Mouse (Mus musculus) induced T-regulatory cell, adult 2 months (primary cell): ENCODE measurements around the gene Smad3.

Experiments
- DNase-seq: peaks from one replicate; pipeline ENCODE4 v3.0.0-alpha.2; 2012; ENCODE audit warnings: low read depth

Smad3 gene

DNA sequence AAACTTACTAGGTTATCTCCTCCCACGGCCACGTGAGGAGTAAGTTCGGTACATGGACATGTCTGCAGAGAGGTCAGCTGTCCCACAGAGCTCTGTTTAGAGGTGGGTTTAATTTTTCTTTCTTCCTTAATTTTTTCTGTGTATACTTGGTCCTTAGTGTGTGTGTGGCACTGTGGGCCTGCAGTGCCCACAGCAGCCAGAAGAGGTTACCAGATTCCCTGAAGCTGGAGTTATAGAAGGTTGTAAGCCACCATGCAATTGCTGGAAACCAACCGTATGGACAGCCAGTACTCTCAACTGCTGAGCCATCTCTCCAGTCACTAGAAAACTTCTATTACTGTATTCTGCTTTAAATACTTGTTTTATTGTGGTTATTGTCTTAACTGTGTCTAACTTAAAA is 125.7 kb downstream of the Smad3 start:
- no peak for DNase-seq

DNA sequence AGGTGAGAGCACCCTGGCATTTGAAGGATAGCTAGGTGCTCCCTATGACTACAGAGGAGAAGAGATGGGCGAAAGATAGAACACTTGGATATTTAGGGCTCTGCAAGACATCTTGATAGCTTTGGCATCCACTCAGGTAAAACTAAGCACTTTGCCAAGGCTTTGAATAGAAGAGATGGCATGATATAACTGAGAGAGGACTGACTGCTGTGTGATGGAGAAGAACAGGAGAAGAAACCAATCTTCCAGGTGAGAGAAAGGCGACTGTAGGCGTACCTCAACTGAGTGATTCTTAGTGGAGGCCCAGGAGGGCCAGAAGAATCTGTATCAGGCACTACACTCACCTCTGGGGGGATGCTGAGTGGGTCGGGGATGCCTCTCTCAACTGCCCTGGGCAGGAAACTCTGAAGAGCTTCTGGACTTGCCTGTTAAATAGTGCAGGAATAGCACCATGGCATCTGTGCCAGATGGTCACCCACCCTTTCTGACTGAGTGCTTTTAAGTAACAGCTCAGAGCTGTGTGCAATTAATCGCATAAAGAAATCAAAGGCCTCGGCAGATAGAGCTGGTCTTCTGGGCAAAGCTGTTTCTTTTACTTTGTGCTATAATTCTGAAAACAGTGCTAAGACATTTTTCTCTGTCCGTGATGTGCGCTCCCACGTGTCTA is 132.6 kb downstream of the Smad3 start:
- no peak for DNase-seq

DNA sequence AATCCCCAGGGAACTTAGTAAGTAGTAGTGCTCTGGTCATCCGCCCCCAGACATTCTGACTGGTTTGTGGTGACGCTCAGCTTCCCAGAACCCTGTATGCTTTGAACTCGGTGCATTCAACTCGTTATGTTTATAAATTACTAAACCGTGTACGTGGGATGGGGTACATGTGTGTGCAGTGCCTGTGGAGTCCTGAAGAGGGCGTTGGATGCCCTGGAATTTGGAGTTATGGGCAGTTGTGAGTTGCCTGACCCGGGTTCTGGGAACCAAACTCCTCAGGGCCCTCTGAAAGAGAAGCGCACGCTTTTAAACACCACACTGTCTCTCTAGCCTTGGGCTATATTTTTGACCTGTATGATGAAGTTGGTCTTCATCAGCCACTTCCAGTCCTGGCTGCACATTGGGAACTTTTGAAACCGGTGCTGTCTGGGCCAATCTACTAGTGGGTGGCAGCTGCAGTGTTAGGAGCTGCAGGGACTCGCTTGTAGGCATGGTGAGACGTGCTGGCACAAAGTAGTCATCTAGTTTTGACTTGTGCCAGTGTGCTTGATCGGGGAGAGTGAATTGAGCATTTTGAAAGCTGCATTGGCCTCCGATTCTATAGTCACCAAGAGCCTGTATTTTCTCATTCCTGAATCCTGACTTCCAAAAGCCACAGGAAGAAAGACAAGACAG is 133.8 kb downstream of the Smad3 start:
- no peak for DNase-seq

DNA sequence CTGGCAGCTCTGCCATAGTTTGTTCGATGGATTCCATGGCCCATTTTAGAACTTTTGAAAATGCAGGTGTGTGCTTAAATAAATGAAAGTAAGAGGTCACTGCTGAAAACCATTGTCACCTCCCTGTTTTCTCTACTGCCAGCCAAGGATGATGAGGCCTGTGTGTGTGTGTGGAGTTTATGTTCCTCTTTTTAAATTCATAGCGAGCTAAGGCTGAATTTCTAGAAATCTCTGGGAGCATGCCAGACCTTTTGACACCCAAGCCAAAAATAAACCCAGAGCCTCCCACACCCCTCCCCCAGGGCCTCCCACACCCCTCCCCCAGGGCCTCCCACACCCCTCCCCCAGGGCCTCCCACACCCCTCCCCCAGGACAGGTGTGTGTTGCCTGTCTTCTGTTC is 139.8 kb downstream of the Smad3 start:
- no peak for DNase-seq

DNA sequence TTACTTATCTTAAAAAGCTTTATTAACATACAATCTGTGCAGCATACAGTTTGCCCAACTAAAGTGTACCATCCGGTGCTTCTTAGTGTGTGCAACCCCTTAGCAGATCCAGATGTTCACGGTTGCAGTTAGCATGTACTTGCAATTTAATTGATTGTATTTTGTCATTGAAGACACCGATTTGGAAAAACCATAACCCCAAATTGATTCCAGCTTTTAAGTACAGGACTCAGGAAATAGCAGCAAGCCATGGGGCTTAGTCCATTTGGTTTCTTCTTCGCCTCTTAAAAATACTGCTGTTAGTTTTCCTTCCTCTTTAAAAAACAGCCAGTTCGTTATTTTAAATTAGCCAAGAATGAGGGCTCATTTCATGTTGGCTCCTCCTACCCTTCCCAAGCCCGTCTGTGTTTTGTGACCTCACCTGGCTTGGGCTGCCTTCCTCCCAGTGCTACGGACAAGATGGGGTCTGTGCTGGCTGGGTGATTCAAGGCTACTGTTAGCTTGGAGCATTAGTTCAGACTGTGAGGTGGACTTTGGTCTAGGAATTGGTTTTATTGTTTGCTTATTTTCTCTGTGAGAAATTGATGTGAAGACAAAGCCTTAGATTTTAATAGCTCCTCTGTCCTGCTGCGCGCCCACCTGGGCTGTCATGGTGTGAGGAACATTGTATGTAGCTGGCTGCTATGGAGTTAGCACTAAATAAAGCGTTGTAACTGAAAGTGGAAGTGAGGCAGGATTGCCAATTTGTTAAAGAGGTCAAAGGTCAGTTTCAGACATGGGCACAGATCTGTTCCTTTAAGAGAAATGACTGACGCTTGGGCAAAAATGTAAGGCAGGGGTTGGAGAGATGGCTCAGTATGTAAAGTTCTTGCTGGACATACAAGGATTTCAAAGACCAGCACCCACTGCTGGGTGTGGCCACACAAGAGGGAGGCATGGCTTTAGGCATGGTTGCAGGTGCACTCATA is 143.5 kb downstream of the Smad3 start:
- DNase-seq, result no peak

DNA sequence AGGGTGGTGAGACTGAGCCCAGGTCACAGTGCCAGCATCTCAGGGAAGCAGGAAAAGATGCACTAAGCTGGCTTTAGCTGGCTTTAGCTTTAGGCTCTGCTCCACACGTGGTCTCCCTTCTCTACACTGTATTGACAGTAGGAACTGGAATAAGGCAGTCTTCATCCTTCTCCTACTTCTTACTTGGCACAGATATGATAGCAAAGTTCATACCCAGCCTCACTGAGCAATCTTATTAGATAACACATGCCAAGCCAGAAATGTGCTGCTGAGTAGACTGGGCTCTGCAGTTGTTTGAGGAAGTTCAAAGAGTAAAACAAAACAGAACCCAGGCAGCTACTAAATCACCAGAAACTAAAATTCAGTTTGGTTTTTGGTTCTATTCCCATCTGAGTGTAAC is 144.2 kb downstream of the Smad3 start:
- DNase-seq, result no peak

DNA sequence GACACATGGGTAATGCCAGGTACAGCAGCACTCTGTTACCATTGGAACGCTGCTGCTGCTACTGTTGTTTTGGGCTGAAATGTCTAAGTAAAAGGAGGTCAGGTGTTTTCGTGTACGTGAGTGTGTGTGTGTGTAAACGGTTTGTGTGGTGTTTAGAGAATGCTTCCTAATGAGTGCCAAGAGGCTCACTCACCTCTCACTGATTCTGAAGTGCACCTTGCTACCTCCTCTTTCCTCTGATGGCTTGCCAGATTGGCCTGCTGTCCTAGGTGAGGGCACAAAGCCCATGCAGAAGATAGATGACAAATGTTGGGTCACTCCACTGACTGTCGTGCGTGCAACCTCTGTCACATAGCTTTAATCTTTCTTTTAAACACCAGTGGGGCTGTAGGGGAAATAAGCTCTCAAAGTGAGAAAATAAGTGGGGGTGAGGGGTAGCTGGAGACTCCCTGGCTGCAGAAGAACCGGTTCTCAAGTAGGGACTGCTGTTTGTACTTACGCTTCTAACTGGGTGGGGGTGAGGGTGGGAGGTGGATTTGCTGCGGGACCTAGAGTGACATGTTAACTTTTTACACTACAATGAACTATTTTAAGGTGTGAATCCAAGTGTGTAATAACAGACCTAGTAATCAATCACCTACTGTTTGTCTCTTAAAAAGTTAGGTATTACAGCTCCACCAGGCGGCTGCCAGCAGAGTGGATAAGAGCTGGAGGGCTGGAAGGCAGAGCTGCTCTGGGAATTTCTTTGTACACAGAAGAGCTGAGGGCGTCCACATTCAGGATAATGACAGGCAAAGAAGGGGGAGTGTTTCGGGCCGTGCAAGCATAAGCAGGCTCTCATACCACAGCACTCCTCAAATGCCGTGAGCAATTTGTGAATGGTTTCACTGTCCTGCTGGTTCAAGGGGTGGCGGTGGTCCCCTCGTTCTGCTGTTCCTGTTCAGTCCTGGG is 145.0 kb downstream of the Smad3 start:
- DNase-seq, result no peak

DNA sequence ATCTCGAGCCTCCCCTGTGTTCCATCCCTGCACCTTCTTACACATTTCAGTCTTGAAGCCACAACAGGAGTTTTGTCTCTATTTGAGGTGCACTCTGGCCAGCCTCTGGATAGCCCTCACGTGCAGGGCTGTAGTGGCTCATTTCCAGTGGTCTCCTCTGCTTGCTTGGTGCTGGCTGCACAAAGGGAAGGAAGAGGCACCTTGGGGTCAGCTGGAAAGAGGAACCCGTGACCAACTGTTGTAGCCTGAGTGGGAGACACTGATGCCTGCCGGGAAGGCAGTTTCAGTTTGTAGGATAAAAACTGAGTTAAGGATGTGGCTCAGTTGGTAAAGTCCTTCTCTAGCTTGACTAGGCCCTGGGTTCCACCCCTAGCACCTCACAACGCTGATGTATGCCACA is 145.8 kb downstream of the Smad3 start:
- no peak for DNase-seq

GRCm38 (mm10) chr9:63610841-63611366 is 146.9 kb downstream of the Smad3 start:
- no peak for DNase-seq

- DNase-seq, result peak; percentile 14
Measured at GRCm38 (mm10) chr9:63610231-63610630, 147.6 kb downstream of the Smad3 start.

GRCm38 (mm10) chr9:63609776-63610175 is 148.0 kb downstream of the Smad3 start:
- DNase-seq, result no peak

- DNase-seq, result no peak
Measured at GRCm38 (mm10) chr9:63609246-63609645, 148.5 kb downstream of the Smad3 start.

DNA sequence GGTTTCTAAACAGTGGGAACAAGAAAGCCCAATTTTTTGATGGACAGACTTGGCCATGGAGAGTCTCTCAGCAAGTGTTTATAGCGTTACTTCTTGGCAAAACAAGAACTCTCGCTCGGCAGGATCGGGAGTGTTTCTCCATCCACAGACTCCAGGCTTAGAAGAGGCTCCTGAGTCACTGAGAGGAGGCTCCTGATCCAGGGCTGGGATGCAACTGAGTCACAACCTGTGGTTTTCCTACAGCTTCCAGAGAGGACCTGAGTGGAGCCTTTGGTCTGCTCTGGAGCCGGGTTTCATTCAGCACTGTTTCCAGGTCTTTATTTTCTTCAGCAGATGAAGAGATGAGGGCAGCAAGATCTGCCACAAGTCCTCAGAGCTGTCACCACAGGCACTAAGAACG is 149.8 kb downstream of the Smad3 start:
- DNase-seq, result no peak

DNA sequence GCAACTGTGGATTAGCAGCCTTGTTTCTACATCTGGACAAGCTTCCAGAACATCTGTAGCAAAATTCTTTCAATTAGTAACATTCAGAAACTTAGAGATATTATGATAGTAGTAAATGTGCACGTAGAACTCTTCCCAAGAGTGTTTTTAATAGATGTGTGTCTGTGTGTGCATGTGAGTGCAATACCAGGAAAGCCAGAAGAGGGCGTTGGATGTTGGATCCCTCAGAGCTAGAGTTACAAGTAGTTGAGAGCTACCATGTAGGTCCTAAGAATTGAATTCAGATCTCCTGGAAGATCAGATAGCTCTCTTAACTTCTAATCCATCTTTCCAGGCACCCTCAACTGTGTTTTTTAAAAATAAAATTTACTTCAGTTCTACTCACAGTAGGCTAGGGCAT is 151.2 kb downstream of the Smad3 start:
- peak; percentile 48 for DNase-seq

- peak; percentile 34 for DNase-seq
Measured at GRCm38 (mm10) chr9:63603849-63604248, 153.9 kb downstream of the Smad3 start.

- peak; percentile 98 for DNase-seq
Measured at GRCm38 (mm10) chr9:63602043-63602939, 155.5 kb downstream of the Smad3 start, which contains the start of the genes Iqch and Aagab. TSS of gene Iqch (minus strand) at chr9:63602493. TSS of gene Aagab (plus strand) at chr9:63602660.
